Mouse (Mus musculus) kidney, postnatal 0 days (tissue): ENCODE measurements around the gene Top1. TPM values are rescaled to one million over a fixed set of nuclear protein-coding genes. Genes with fewer than 3 reads are reported as not detected.
A peak's percentile ranks its signal among the peaks of the same experiment; 100 is the strongest.

ENCODE experiments used
- ATAC-seq: fragments of 200-750 bp; cut with Nextera tagmentation; replicated peaks from 2 replicates; pipeline ENCODE4 v1.8.0; 2017; ENCODE audit warnings: low read depth, moderate number of reproducible peaks, moderate TSS enrichment, moderate library complexity; ENCODE audit not compliant: low FRiP score
- DNase-seq: peaks from one replicate; pipeline ENCODE4 v3.0.0-alpha.2; 2016; ENCODE audit warnings: low spot score
- H3K27ac ChIP-seq: fragments of 300-500 bp; sonication (generic); 2 replicates; pipeline ENCODE4 v1.5.1; 2014; ENCODE audit warnings: mild to moderate bottlenecking
- H3K27me3 ChIP-seq: fragments of 300-500 bp; sonication (generic); 2 replicates; pipeline ENCODE4 v1.6.1; 2014; ENCODE audit warnings: low read length, mixed read lengths; ENCODE audit not compliant: insufficient read depth
- H3K36me3 ChIP-seq: fragments of 300-500 bp; sonication (generic); 2 replicates; pipeline ENCODE4 v1.6.1; 2014; ENCODE audit warnings: low read length, mixed read lengths; ENCODE audit not compliant: insufficient read depth
- H3K4me1 ChIP-seq: fragments of 300-500 bp; sonication (generic); replicated peaks from 2 replicates; pipeline ENCODE4 v1.6.1; 2014; ENCODE audit warnings: antibody characterized with exemption, low read length, mixed read lengths; ENCODE audit not compliant: insufficient read depth
- H3K4me2 ChIP-seq: fragments of 300-500 bp; sonication (generic); 2 replicates; pipeline ENCODE4 v1.6.1; 2014; ENCODE audit warnings: mild to moderate bottlenecking, low read length, moderate library complexity, mixed read lengths
- H3K4me3 ChIP-seq: fragments of 300-500 bp; sonication (generic); replicated peaks from 2 replicates; pipeline ENCODE4 v1.5.1; 2014; ENCODE audit warnings: low read depth, low read length
- H3K9ac ChIP-seq: fragments of 300-500 bp; sonication (generic); 2 replicates; pipeline ENCODE4 v1.6.1; 2014; ENCODE audit warnings: low read depth, low read length
- H3K9me3 ChIP-seq: fragments of 300-500 bp; sonication (generic); replicated peaks from 2 replicates; pipeline ENCODE4 v1.6.1; 2016; ENCODE audit warnings: low read length, inconsistent platforms, mixed read lengths
- CTCF ChIP-seq: IDR thresholded peaks from 2 replicates; pipeline ENCODE4 v1.5.1; 2016; ENCODE audit warnings: antibody characterized with exemption, low read depth, mild to moderate bottlenecking, moderate library complexity
- WGBS: fragments of 180-500 bp; shearing (Covaris S2); extraction: QIAGEN DNeasy Blood & Tissue Kit; methylation state at CpG from one replicate; pipeline ENCODE4 v1.1.7; 2014; 5-methylcytosine and 5-hydroxymethylcytosine counted together
- polyA plus RNA-seq: library from polyadenylated mRNA; unstranded; fragments of >200 nt; fragmentation: Nextera tagmentation; extraction: Ambion mirVana; gene quantifications from 2 replicates; pipeline ENCODE4 v1.2.1, GENCODE M21; 2015

Gene Top1
- polyA plus RNA-seq, 1 experiment from 2014 or later: 56.2 TPM

DNA sequence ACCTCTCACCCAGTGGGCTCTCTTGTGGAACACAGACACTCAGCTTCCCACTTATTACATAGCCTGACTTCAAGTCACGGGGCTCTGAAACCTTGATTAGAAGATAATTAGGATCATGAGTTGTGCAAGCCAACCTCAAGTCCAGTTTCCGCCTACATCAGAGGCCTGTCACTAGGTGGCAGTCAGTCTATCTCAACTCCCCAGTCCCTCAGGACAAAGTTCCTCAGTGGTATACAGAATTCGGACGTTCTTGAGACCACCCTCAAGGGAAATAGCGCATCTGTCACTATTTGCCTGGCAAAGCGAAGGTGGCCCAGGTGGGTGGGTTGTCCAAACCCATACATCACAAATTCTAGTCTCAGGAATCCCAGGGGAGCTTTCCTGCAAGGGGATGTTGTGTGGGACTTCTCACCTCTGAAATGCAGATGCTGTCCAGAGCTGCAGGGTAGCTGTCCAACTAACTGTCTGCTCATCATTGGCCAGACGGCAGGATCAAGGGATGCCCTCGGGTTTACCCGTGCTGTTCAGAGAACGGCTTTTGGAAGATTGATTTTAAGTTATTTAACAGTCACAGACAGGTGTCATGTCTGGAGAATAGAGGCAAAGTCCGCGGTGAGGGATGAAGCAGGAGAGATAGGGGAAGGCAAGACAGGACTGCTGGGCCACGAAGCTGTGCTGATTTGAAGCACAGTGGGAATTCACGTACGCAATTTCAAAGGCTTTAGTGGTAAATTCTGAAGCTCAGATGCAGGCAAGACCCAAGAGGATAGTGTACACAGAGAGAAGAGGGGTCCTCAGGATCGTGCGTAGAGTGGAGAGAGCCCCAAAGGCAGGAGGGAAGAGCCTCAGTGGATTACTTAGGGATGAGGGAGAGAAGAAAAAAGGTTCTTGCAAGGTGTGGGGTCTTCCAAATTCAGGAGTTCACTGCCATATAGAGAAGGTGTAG, 84.4 kb downstream of the Top1 start:
- ATAC-seq: no peak
- H3K4me1 ChIP-seq: peaks cover 19% of the 10 kb centered on the region; the same call in 1 of the 2 replicates
- peak; percentile 66 for TF ChIP-seq CTCF
- DNase-seq: peak; percentile 69
- H3K9me3 ChIP-seq: no peaks in the 10 kb centered on the region
- H3K9ac ChIP-seq: no peak overlapping the region; the same call in 1 of the 2 replicates
- H3K27me3 ChIP-seq: no peaks in the 10 kb centered on the region
- peak overlapping the region; percentile 97 for H3K4me3 ChIP-seq
- 0 out of 2 replicates have a peak, but pooled peaks cover 3% of the 10 kb centered on the region for H3K36me3 ChIP-seq
- no peak overlapping the region for H3K27ac ChIP-seq
- peak overlapping the region; percentile 92 for H3K4me2 ChIP-seq
- WGBS: 29% methylated on average over 17 of the region's 17 CpGs

DNA sequence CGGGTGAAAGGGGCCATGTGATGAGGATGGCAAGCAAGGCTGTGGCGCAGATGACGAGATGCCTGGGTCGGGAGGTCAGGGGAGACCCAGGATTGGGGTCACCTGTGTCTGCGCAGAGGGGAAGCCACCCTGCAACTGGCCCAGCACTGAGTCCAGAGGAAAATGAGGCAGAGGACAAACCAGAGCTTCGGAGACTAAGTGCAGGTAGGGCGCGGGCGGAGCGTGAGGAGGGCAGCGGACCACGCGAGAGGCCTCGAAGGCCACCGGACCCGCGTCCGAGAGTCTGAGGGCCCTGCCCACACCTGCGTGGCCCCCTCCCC, 85.1 kb downstream of the Top1 start:
- Histone ChIP-seq H3K4me3 (peak overlapping the region; percentile 97), H3K27ac (no peak overlapping the region), H3K27me3 (no peaks in the 10 kb centered on the region), H3K4me1 (peaks cover 19% of the 10 kb centered on the region; the same call in 1 of the 2 replicates), H3K36me3 (no peaks in the 10 kb centered on the region), H3K9me3 (no peaks in the 10 kb centered on the region), H3K4me2 (peak overlapping the region; percentile 92), H3K9ac (peak overlapping the region; percentile 98)
- DNase-seq (no peak), ATAC-seq (no peak)
- WGBS: 6% methylated on average over 19 of the region's 19 CpGs
- TF ChIP-seq CTCF: no peak

DNA sequence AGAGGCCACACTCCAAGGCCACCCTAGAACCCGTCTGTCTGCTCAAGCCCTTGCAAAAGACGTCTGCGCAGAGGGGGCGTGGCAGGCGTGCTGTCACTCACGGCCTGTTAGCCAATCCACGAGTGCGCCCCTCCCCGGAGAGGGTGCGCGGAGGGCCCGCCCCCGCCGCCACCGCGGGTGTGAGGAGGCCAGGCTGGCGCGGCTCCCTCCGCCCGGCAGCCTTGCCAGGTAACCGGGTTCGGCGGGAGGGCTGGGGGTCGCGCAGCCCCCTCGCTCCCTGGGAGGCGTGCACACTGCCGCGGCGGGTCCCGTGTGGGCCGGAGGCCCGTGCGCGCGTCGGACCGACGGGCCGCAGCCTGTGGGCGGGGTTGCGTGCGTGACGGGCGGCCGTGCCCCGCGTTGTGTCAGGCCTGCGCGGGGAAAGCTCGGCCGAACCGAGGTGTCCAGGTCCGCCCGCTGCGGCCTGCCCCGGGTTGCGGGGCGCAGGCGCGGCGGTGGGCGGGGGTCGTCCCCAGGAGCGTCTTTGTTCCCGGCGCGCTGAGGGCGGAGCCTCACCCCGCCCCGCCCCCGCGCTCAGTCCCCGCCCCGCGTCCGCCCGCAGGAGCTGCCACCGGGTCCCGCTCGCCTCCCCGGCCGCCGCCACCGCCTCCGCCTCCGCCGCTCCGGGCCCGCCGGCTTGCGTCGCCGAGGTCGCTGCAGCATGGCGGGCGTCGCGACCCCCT, 85.6 kb downstream of the Top1 start, which contains the start of gene Plcg1:
Plcg1 (plus strand) TSS at position 184 of the 722 bp plus-strand sequence.
- H3K4me3 ChIP-seq: peak within 1 kb of the TSS; percentile 97
- WGBS: 0% methylated on average over 64 of the region's 99 CpGs

DNA sequence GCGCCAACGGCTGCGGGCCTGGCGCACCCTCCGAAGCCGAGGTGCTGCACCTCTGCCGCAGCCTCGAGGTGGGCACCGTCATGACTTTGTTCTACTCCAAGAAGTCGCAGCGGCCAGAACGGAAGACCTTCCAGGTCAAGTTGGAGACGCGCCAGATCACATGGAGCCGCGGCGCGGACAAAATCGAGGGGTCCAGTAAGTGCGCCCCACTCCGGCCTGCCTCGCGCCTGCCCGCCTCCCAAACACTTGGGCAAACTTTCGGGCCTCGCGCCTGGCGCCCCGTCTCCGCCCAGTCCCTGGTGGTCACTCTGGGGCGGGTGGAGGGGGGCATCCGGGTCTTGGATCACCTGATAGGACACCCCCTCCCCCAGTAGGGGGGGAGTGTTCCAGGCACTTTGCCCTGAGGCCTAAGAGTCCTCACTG, 86.2 kb downstream of the Top1 start:
- H3K4me1 ChIP-seq: peaks cover 22% of the 10 kb centered on the region; the same call in 1 of the 2 replicates
- peak; percentile 46 for ATAC-seq

More for the DNA sequence above, 85.6 kb downstream of the Top1 start, which contains the start of gene Plcg1:
- H3K27ac ChIP-seq: peak within 1 kb of the TSS; percentile 95
- peak; percentile 92 for ATAC-seq
- peak within 1 kb of the TSS; percentile 92 for H3K4me2 ChIP-seq
- no peaks in the 10 kb centered on the region for H3K27me3 ChIP-seq
- peaks cover 22% of the 10 kb centered on the region; the same call in 1 of the 2 replicates for H3K4me1 ChIP-seq
- H3K9ac ChIP-seq: peak within 1 kb of the TSS; percentile 98
- H3K9me3 ChIP-seq: no peaks in the 10 kb centered on the region
- H3K36me3 ChIP-seq: no peaks in the 10 kb centered on the region
- peak; percentile 96 for DNase-seq
- no peak for TF ChIP-seq CTCF

DNA sequence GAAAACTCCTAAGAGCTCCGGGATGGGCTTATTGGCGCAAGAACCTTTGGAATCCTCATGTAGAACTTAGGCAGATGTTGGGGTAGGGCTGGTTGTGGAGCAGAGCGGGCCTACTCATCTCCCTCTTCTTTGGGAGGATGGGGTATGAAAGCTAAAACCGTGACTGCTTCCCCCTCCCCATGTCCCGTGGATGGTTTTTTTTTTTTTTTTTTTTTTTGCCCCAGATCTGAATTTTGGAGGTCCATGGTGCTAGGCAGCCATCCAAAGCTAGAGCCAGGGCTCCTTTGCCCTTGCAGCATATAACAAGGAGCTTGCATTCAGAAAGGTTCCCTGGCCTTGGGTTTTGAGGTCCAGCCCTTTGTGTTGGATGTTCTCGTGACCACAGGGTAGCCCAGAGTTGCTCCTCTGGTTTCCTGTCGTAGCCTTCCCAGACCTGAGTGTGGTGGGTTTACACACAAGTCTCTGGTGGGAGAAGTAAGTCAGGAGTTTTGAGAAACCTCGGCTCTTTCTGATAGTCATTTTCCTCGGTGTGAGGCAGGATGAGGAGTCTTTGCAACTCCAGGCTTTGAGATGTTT, 86.8 kb downstream of the Top1 start:
- Histone ChIP-seq H3K27ac (peak overlapping the region; percentile 95), H3K36me3 (no peaks in the 10 kb centered on the region), H3K27me3 (no peaks in the 10 kb centered on the region), H3K9me3 (no peaks in the 10 kb centered on the region), H3K4me2 (peak overlapping the region; percentile 92), H3K4me1 (peaks cover 22% of the 10 kb centered on the region; the same call in 1 of the 2 replicates), H3K4me3 (peak overlapping the region; percentile 97), H3K9ac (peak overlapping the region; percentile 98)
- WGBS: 13% methylated on average over 9 of the region's 9 CpGs
- DNase-seq (no peak), ATAC-seq (no peak)
- no peak for TF ChIP-seq CTCF

More for the DNA sequence above, 86.2 kb downstream of the Top1 start:
- DNase-seq: peak; percentile 70
- no peaks in the 10 kb centered on the region for H3K36me3 ChIP-seq
- peak overlapping the region; percentile 95 for H3K27ac ChIP-seq
- peak overlapping the region; percentile 92 for H3K4me2 ChIP-seq
- peak overlapping the region; percentile 98 for H3K9ac ChIP-seq
- WGBS: 0% methylated on average over 32 of the region's 32 CpGs
- H3K4me3 ChIP-seq: peak overlapping the region; percentile 97
- H3K27me3 ChIP-seq: no peaks in the 10 kb centered on the region
- no peaks in the 10 kb centered on the region for H3K9me3 ChIP-seq
- 0 out of 2 replicates have a peak, but pooled peaks have one; percentile 3 for TF ChIP-seq CTCF
